Mouse (Mus musculus) ES-Bruce4 (cell line): ENCODE data around the gene Ccdc182.

Experiments
- CTCF ChIP-seq: IDR thresholded peaks from one replicate; pipeline ENCODE4 v1.8.1; 2011; ENCODE audit warnings: low read depth, low read length
- POLR2A ChIP-seq: IDR thresholded peaks from one replicate; pipeline ENCODE4 v1.8.1; 2011; ENCODE audit warnings: low read length; ENCODE audit not compliant: insufficient read depth

DNA sequence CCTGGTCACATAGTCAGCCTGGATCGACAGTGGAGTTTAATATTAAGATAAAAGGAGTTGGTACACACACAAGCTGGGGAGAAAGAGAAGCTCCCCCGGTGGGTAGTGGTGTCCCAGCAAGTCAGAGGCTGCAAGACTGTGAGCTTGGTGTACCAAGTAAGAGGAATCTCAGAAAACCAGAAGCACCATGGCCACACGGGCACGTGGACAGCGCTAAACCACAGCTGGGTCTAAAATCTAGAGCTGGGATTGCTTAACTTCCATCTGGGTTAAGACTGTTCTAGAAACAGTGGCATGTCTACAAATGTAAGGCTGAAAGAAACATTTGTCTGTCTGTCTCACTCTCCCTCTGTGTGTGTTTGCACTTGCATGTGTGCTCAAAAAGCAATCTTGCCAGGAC, 21.5 kb downstream of the Ccdc182 start:
- TF ChIP-seq POLR2A (no peak), CTCF (no peak)
